Mouse (Mus musculus) midbrain, embryonic 11.5 days (tissue): ENCODE data around the gene Ctdsp1. TPM values are rescaled to one million over a fixed set of nuclear protein-coding genes. Genes with fewer than 3 reads are reported as not detected.

Experiments used
- ATAC-seq: fragments of 200-750 bp; cut with Nextera tagmentation; 2 replicates; pipeline ENCODE4 v1.8.0; 2017; ENCODE audit warnings: moderate TSS enrichment, moderate library complexity; ENCODE audit not compliant: low FRiP score
- DNase-seq: peaks from one replicate; pipeline ENCODE4 v3.0.0; 2015; ENCODE audit warnings: low spot score; ENCODE audit errors: missing footprints
- H3K27ac ChIP-seq: fragments of 300-500 bp; sonication (generic); 2 replicates; pipeline ENCODE4 v1.5.1; 2014; ENCODE audit warnings: low read depth, low read length
- H3K27me3 ChIP-seq: fragments of 300-500 bp; sonication (generic); 2 replicates; pipeline ENCODE4 v1.6.1; 2014; ENCODE audit warnings: mild to moderate bottlenecking, low read length, moderate library complexity, mixed read lengths; ENCODE audit not compliant: control insufficient read depth, insufficient read depth
- H3K36me3 ChIP-seq: fragments of 300-500 bp; sonication (generic); 2 replicates; pipeline ENCODE4 v1.6.1; 2014; ENCODE audit warnings: mild to moderate bottlenecking, low read length, moderate library complexity, mixed read lengths; ENCODE audit not compliant: control insufficient read depth, insufficient read depth
- H3K4me1 ChIP-seq: fragments of 300-500 bp; sonication (generic); 2 replicates; pipeline ENCODE4 v1.6.1; 2014; ENCODE audit warnings: low read length; ENCODE audit not compliant: control insufficient read depth, insufficient read depth
- H3K4me2 ChIP-seq: fragments of 300-500 bp; sonication (generic); 2 replicates; pipeline ENCODE4 v1.6.1; 2014; ENCODE audit warnings: mild to moderate bottlenecking, moderate library complexity
- H3K4me3 ChIP-seq: fragments of 300-500 bp; sonication (generic); 2 replicates; pipeline ENCODE4 v1.5.1; 2014; ENCODE audit warnings: low read depth, low read length
- H3K9ac ChIP-seq: fragments of 300-500 bp; sonication (generic); 2 replicates; pipeline ENCODE4 v1.6.1; 2014; ENCODE audit warnings: low read length
- H3K9me3 ChIP-seq: fragments of 300-500 bp; sonication (generic); 2 replicates; pipeline ENCODE4 v1.6.1; 2016; ENCODE audit warnings: low read length; ENCODE audit not compliant: control insufficient read depth
- WGBS: fragments of 180-500 bp; shearing (Covaris S2); extraction: QIAGEN DNeasy Blood & Tissue Kit; methylation state at CpG from one replicate; pipeline ENCODE4 v1.1.7; 2014; 5-methylcytosine and 5-hydroxymethylcytosine counted together
- polyA plus RNA-seq: library from polyadenylated mRNA; unstranded; fragments of >200 nt; fragmentation: Nextera tagmentation; extraction: Ambion mirVana; gene quantifications from 2 replicates; pipeline ENCODE4 v1.2.1, GENCODE M21; 2014

The Ctdsp1 gene
- 33.4 and 37.9 TPM in 2 replicates for polyA plus RNA-seq

DNA sequence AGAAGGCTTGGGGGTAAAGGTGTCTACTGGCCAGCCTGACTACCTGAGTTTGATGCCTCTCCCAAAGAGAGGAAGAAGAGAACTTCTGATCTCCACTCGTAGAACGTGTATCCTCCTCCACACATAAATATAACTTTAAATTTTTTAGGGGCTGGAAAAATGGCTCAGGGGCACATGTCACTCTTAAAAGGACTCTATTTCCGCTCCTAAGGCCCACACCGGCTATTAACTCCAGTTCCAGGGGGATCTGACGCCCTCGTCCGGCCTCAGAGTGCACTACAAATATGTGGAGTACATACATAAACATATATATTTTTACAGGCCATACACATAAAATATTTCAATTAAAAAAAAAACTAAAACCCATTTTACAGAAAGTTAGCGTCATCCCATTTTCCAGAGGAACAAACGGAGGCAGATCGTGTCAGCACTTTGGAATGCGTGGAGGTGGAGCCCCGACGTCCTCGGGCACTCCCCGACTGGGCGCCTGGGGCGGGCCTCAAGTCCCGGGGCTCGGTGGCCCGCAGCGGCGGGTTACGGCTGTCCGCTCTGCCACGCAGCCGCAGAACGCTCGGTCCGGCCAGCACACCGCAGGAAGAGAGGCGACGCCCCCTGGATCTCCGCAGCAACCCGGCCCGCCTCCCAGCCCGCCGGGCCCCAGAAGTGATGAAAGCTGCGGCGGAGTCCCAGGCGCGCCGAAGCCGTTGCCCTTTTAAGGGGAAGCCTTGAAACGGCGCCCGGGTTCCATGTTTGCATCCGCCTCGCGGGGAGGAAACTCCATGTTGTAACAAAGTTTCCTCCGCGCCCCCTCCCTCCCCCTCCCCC lies at the start of gene Ctdsp1:
Ctdsp1 (plus strand) TSS at position 586 of the 825 bp plus-strand sequence.
- DNase-seq (peak; percentile 99), ATAC-seq (peak; percentile 78)
- Histone ChIP-seq H3K4me1 (peaks cover 26% of the 10 kb centered on the region), H3K4me3 (peak within 1 kb of the TSS; percentile 78), H3K4me2 (peak within 1 kb of the TSS; percentile 79), H3K36me3 (peaks cover 13% of the 10 kb centered on the region), H3K9ac (peak within 1 kb of the TSS; percentile 89), H3K27me3 (peaks cover 10% of the 10 kb centered on the region), H3K27ac (peak within 1 kb of the TSS; percentile 82), H3K9me3 (no peaks in the 10 kb centered on the region)
- WGBS, result 2% methylated on average over 46 of the region's 51 CpGs

DNA sequence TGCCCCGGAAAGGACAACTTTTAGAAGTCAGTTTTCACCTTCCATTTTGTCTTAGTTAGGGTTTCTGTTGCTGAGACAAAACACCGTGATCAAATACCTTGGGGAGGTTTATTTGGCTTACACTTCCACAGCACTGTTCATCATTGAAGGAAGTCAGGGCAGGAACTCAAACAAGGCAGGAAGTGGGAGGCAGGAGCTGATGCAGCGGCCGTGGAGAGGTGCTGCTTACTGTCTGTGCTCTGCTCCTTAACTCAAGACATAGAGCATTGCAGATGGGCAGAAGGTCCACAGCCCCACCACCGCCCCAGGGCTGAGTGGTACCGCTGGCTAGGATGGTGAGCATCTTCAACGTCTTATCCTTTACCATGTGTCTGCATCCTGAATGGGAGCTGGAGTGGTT lies 49.4 kb upstream of the Ctdsp1 start:
- Histone ChIP-seq H3K9me3 (no peaks in the 10 kb centered on the region), H3K4me3 (no peak overlapping the region), H3K36me3 (no peaks in the 10 kb centered on the region), H3K4me2 (no peak overlapping the region), H3K27ac (no peak overlapping the region), H3K4me1 (0 out of 2 replicates have a peak, but pooled peaks cover 2% of the 10 kb centered on the region), H3K9ac (no peak overlapping the region), H3K27me3 (no peaks in the 10 kb centered on the region)
- peak; percentile 72 for DNase-seq
- ATAC-seq, result no peak
- 88% methylated on average over 7 of the region's 7 CpGs for WGBS

DNA sequence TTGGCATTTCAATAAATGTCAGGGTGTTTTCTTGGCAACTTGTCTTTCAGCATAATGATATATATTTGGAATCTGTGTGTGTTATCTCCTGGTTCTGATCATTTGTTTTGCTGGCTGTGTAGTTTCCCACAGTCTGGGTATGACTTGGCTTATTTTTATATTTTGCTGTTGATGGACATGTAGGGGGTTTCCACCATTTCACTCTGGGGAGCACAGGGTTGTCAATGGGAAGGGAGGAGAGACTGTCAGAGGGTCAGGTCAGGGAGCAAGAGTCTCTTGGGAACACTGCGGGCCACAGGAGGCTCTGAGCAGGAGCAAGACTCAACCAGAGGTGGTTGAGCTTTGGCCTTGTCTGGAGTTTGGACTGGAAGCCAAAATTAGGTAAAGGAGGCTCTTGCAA lies 49.0 kb upstream of the Ctdsp1 start:
- WGBS, result 95% methylated on average over 1 of the region's 1 CpGs
- DNase-seq (no peak), ATAC-seq (no peak)

DNA sequence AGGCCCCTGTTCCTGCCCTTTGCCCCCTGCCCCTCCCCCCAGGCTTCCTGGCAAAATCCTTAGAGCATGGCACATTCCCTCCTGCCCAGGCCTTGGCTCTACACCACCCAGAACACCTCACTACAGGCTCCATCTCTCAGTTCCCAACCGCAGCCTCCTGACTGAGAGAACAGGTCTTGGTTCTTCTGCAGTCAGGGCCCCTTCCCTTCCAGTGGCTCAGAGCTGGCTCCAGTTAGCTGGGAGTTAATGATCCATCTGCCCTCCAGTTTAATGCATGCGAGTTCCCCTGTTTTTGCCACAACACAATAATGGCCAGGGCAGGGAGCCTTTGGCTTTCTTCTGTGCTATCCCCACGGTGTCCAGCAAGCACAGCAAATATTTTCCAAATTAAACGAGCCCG lies 48.1 kb upstream of the Ctdsp1 start:
- WGBS, result 83% methylated on average over 5 of the region's 5 CpGs
- Histone ChIP-seq H3K36me3 (no peaks in the 10 kb centered on the region), H3K27me3 (no peaks in the 10 kb centered on the region), H3K4me1 (0 out of 2 replicates have a peak, but pooled peaks cover 2% of the 10 kb centered on the region), H3K4me2 (no peak overlapping the region), H3K9ac (no peak overlapping the region), H3K27ac (no peak overlapping the region), H3K9me3 (no peaks in the 10 kb centered on the region), H3K4me3 (no peak overlapping the region)
- peak; percentile 69 for DNase-seq
- no peak for ATAC-seq

More for the DNA sequence above, 49.0 kb upstream of the Ctdsp1 start:
- Histone ChIP-seq H3K4me1 (0 out of 2 replicates have a peak, but pooled peaks cover 2% of the 10 kb centered on the region), H3K27ac (no peak overlapping the region), H3K4me2 (no peak overlapping the region), H3K9me3 (no peaks in the 10 kb centered on the region), H3K27me3 (no peaks in the 10 kb centered on the region), H3K9ac (no peak overlapping the region), H3K4me3 (no peak overlapping the region), H3K36me3 (no peaks in the 10 kb centered on the region)

DNA sequence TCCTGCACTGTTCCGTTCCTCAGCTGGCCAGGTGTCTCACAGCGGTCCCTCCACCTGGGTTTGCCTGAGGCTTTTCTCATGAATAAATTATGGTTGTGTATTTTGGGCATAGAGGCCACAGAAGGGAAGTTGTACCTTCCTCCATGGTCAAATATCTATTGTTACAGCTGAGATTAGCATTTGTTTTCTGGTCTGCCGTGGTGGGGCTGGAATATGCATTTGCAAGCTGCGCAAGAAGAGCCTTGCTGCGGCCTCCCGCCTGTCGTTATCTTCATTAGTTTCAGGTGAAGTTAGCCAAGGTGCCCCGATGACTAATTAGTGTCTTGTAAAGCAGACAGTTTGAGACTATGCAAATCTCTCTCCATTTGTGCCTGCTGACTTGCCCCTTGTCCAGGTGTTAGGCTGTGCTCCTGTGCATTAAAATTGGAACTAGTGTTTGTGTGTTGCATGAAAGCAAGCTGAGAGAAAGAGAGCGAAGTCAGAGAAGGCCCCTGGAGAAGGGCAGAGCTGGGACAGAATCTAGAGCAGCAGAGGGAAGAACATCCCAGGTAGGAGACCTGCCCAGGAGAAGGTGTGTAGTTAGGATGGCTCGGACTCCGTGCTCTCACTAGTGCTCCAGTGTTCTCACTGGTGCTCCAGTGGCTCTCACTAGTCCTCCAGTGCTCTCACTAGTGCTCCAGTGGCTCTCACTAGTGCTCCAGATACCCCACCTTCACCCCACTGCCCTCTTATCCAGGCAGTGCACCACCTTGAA lies 47.0 kb upstream of the Ctdsp1 start:
- H3K4me3 ChIP-seq, result no peak overlapping the region
- H3K9me3 ChIP-seq, result no peaks in the 10 kb centered on the region
- no peak overlapping the region for H3K4me2 ChIP-seq
- no peaks in the 10 kb centered on the region for H3K27me3 ChIP-seq
- 87% methylated on average over 11 of the region's 11 CpGs for WGBS
- ATAC-seq, result no peak
- H3K27ac ChIP-seq, result no peak overlapping the region
- no peaks in the 10 kb centered on the region; the same call in 1 of the 2 replicates for H3K36me3 ChIP-seq
- DNase-seq, result peak; percentile 72
- no peak overlapping the region for H3K9ac ChIP-seq
- 0 out of 2 replicates have a peak, but pooled peaks cover 2% of the 10 kb centered on the region for H3K4me1 ChIP-seq

DNA sequence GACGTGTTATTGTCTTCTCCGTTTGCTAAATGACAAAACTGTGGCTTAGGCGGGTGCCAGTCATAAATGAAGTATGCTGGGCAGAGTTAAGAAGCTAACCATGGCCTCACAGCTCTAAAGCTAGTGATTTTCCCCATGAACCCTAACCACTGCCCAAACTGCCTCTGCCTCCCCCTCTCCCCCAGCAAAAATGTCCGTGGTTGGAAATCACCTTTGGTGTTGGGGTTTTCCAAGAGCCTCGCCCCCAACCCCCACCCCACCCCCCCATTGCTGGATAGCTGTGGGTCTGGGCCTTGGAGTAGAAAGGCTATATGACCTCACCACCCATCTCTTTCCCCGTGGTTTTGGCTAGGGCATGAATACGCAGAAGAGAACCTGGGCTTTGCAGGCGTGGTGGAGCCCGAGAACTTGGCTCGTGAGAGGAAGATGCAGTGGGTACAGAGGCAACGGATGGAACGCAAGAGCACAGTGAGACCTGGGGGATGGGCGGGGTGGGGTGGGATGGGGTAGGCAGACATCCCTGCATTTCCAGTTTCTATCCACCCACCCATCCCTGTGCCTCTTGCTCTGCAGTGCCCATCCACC lies 40.0 kb upstream of the Ctdsp1 start:
- DNase-seq (no peak), ATAC-seq (no peak)
- 91% methylated on average over 12 of the region's 13 CpGs for WGBS
- no peaks in the 10 kb centered on the region for H3K27me3 ChIP-seq
- no peak overlapping the region for H3K9ac ChIP-seq
- H3K9me3 ChIP-seq, result no peaks in the 10 kb centered on the region
- H3K4me2 ChIP-seq, result no peak overlapping the region
- no peak overlapping the region for H3K27ac ChIP-seq
- H3K4me3 ChIP-seq, result no peak overlapping the region
- H3K4me1 ChIP-seq, result no peaks in the 10 kb centered on the region
- H3K36me3 ChIP-seq, result no peaks in the 10 kb centered on the region; the same call in none of the 2 replicates

DNA sequence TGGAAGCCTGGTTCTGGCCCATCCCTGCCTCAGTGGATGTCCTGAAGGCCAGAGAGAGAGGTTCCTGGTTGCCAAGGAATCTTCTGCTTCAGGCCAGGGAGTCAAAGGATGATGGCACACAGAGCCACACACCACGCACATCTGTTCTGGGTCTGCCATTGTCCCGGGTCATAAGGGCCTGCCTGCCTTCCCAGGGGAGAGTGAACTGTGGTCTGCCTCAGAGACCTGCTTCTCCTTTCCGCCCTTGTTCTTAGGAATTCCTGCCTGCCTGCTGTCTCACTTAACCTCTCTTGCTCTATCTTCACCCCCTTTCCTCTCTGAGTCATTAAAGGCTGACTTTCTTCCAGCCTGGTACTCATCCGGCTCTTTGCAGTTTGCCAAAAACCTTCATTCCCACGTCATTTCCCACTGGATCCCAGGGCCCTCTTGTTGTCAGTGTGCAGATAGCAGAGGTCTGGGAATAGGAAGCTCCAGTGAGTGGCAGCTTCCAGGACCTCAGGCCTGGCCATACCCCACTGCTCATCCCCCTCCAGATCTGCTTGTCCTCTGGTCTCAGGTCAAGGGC lies 38.7 kb upstream of the Ctdsp1 start:
- no peak overlapping the region for H3K9ac ChIP-seq
- no peak overlapping the region for H3K27ac ChIP-seq
- H3K4me2 ChIP-seq, result no peak overlapping the region
- no peak for DNase-seq
- no peaks in the 10 kb centered on the region for H3K4me1 ChIP-seq
- WGBS, result 88% methylated on average over 5 of the region's 5 CpGs
- no peaks in the 10 kb centered on the region for H3K27me3 ChIP-seq
- H3K9me3 ChIP-seq, result no peaks in the 10 kb centered on the region
- no peaks in the 10 kb centered on the region; the same call in none of the 2 replicates for H3K36me3 ChIP-seq
- no peak overlapping the region for H3K4me3 ChIP-seq
- ATAC-seq, result no peak

DNA sequence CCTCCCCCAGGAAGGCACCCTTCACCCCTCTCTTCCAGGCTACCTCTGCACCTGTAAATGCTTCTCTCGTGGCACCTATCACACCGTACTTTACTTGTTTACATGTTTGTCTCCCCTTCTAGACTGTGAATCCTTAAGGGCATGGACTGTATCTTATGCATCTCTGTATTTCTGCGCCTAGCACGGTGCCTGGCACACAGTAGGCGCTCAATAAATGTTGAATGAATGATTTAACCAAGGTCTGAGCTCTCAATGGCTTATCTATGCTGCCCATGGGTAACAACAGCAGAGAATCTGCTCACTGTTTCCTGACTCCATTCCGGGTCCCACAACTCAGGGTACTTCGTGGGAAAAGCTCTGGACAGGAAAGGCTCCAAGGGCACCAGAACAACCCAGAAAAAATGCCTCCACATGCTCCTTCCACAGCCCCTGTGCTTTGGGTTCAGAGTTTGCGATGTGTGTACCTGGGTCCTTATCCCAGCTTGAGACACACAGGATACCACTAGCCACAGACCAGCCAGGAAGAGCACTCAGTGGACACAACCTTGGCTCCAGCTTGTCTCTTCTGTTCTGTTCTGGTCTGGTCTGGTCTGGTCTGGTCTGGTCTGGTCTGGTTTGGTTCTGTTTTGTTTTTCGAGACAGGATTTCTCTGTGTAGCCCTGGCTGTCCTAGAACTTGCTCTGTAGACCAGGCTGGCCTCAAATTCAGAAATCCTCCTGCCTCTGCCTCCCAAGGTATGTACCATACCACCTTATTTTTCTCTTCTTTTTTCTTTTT lies 37.7 kb upstream of the Ctdsp1 start:
- Histone ChIP-seq H3K4me2 (no peak overlapping the region), H3K9ac (no peak overlapping the region), H3K36me3 (no peaks in the 10 kb centered on the region; the same call in none of the 2 replicates), H3K9me3 (no peaks in the 10 kb centered on the region), H3K27me3 (no peaks in the 10 kb centered on the region), H3K27ac (no peak overlapping the region), H3K4me3 (no peak overlapping the region), H3K4me1 (no peaks in the 10 kb centered on the region)
- DNase-seq (no peak), ATAC-seq (no peak)
- 91% methylated on average over 9 of the region's 9 CpGs for WGBS
